Comparison of ENCODE assay signal across 10 mouse cellular contexts in genomic region chr16:90483341-90483740, GRCm38 (mm10).
"Had no signal": no experiment of that assay in that cellular context is flagged by ENCODE, and none has a peak within 500 bp of the region (broad histone marks: within the 10 kb centered on the region; RNA-seq: fewer than 3 reads in every experiment).

No protein-coding gene starts in this region.

- H3K9me3 ChIP-seq: kidney, embryonic 15.5 days; limb, embryonic 15.5 days; liver, embryonic 12.5 days; lung, embryonic 15.5 days had no signal

- DNase-seq: kidney, postnatal 14 days; lung, postnatal 14 days; thymus, postnatal 36 days had no signal

- H3K4me1 ChIP-seq: kidney, embryonic 15.5 days; limb, embryonic 15.5 days; liver, embryonic 12.5 days; lung, embryonic 15.5 days; megakaryocyte, embryonic 14.5 days had no signal

- ATAC-seq: liver, embryonic 12.5 days had no signal

- H3K4me3 ChIP-seq: kidney, embryonic 15.5 days; limb, embryonic 15.5 days; liver, embryonic 12.5 days; lung, embryonic 15.5 days; megakaryocyte, embryonic 14.5 days had no signal

- H3K27ac ChIP-seq: kidney, embryonic 15.5 days; limb, embryonic 15.5 days; liver, embryonic 12.5 days; lung, embryonic 15.5 days; macrophage had no signal

- H3K27me3 ChIP-seq: kidney, embryonic 15.5 days; limb, embryonic 15.5 days; liver, embryonic 12.5 days; lung, embryonic 15.5 days; megakaryocyte, embryonic 14.5 days had no signal

- H3K9ac ChIP-seq: kidney, embryonic 15.5 days; limb, embryonic 15.5 days; liver, embryonic 12.5 days; lung, embryonic 15.5 days had no signal

- H3K4me2 ChIP-seq: kidney, embryonic 15.5 days; limb, embryonic 15.5 days; liver, embryonic 12.5 days; lung, embryonic 15.5 days; midbrain, embryonic 11.5 days had no signal
